Mouse (Mus musculus) heart, adult 2 months (tissue): ENCODE measurements around the gene Rps3.
A peak's percentile ranks its signal among the peaks of the same experiment; 100 is the strongest.

ENCODE experiments used
- EP300 ChIP-seq: fragments of 200-500 bp; IDR thresholded peaks from 2 replicates; pipeline ENCODE4 v1.6.1; 2011; ENCODE audit warnings: low read depth, low read length, control low read depth; ENCODE audit not compliant: insufficient read depth
- POLR2A ChIP-seq: fragments of 200-500 bp; IDR thresholded peaks from 2 replicates; pipeline ENCODE4 v1.6.1; 2011; ENCODE audit warnings: mild to moderate bottlenecking, low read depth, low read length, control low read depth; ENCODE audit not compliant: insufficient read depth

DNA sequence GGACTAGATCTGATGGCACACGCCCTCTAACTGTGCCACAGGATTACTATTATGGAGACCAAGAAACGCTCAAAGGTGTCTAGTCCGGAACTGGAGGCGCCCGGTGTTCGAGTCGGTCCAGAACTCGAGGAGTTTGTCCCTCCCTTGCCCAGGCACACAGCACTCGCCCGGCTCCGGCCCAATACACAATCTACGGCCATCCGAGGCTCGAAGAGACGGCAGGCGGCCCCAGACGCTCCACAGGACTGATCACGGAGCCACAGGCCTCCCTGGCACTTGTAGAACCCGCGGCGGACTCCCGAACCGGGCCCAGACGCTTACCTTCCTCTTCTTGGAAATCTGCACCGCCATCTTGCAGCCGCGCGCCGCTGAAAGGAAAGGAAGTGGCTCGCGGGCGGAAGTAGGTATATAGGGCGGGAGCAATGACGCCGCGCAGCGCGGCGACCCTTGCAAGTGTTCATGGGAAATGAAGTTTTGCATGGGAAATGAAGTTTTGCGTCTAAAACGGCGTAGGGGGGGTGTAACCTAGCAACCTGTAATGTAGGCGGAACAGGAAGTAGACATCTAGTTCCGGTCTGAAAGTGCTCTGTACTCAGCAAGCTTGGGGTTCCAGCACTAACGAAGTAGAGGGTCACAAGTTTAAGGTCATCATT lies at the start of gene Rps3:
- TF ChIP-seq EP300, result peak; percentile 66; the same call in 1 of the 2 replicates
- peak; percentile 96 for TF ChIP-seq POLR2A
